Mouse (Mus musculus) urinary bladder, postnatal 10 days (tissue): Measurements from ENCODE around the gene Chchd2.

Source experiments
- DNase-seq: peaks from one replicate; pipeline ENCODE4 v3.0.0; 2022; ENCODE audit warnings: low spot score

Gene Chchd2

DNA sequence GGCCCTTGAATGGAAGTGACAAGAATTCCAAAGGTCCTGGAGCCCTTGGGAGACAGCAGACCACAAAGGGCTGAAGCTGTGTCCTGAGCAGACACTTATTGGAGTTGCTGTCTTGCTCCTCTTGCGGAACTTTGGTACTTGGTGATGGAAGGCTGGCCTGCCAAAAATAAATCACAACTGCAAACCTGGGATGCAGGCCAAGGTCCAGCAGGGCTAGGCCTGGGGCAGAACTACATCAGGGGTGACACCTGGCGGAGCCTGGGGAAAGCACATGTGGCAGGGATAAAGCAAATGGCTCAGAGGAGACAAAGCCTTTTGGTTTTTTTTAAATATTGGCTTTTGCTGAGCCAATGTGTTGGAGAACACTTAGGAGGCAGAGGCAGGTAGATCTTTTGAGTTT is 8.3 kb downstream of the Chchd2 start:
- DNase-seq = no peak

DNA sequence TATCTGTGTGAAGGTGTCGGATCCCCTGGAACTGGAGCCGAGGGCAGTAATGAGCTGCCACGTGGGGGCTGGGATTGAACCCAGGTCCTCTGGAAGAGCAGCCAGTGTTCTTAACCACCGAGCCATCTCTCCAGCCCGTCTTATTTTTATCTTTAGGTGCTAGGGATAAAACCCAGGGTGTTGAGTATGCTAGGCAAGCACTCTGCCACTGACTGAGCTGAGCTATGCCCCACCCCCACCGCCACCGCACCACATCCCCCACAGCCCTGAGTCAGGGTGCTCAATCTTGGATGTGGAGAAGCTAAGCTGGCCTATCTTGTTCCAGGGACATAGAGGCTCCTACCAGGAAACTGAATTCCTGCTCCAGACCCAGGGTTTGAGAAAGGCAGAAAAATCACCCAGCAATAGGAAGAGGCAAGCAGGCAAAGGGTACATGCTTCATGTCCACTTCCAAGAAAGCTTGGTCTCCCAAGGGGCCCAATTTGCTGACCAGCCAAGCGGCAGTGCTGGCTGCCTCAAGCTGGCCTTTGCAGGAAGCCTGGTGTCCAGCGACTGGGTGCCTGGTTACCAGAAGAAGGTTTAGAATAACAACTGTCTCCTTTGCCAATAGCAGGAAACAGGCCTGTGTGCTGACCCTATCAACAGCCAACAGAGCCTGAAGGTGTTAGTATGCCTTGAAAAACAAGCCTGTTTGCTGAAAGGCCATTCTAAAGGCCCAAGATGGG is 9.4 kb downstream of the Chchd2 start:
- no peak for DNase-seq

- DNase-seq = no peak
Measured at GRCm38 (mm10) chr5:129875098-129875497, 12.2 kb downstream of the Chchd2 start.

GRCm38 (mm10) chr5:129873942-129874341 is 13.3 kb downstream of the Chchd2 start:
- DNase-seq = no peak

GRCm38 (mm10) chr5:129871238-129871637 is 16.0 kb downstream of the Chchd2 start:
- no peak for DNase-seq

DNA sequence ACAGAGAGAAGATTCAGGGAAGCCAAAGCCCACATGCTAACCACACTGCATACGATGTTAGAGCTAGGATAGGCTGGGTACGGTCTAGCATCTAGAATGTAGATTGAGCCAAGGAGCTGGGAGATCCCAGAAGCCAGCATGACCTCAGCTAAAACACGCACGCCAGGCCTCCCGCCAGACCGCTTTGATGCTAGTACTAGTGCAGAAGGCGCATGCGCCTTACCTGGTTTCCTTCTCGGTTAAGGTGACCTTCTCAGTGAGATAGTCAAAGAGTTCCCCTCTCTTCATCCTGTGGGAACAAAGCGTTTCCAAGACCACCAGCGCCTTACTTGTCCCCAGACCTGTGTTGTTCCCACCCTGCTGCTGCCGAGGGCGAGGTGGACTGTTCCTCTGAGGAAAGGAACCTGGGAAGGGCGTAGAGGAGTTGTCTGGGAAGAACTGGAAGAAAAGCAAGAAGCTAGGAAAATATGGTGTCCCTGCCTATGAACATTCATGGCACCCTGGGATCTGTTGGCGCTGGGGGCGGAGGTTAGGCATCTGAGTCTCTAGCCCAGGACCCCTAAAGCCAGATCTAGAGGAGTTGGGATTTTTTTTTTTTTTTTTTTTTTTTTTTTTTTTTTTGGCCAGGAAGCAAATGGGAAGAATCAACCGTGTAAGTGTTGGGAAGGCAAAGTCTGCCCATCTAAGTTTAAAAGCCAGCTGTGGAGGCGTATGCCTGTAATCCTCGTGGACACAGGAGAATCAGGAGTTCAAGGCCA is 17.9 kb downstream of the Chchd2 start:
- no peak for DNase-seq

GRCm38 (mm10) chr5:129865841-129866240 is 21.4 kb downstream of the Chchd2 start:
- no peak for DNase-seq

DNA sequence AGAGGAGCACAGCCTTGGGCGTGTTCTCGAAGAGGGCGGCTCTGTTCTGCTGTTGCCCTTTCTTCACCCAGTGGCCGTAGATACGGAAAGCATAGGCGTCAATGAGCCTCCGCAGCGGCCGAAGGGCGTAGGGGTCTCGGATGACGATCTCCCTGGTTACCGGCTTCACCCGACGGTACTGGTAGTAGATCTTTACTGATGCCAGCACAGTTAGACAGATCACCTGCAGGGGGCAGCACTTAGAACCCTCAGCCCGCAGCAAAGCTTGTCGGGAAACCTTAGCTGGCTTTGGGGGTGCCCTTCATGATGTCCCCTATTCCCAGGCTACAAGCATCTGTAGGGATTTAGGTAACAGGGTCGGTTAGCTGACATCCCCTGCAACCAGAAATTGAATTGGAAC is 22.8 kb downstream of the Chchd2 start:
- DNase-seq = no peak

DNA sequence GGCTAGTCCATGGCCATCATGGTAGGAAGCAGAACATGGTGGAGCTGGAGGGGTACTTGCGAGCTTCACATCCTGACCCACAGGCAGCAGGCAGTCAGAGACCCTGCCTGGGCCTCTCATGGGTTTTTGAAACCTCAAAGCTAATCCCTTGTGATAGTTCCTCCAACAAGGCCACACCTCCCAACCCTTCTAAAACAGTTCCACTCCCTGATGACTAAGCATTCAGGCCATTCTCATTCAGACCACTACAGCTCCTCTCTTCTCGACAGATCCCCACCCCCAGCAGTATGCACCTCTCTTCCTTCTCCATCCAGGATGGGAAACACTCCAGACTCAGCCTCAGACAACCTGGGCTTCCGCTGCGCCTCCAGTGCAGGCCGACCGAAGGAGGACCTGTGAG is 24.9 kb downstream of the Chchd2 start:
- DNase-seq = no peak

DNA sequence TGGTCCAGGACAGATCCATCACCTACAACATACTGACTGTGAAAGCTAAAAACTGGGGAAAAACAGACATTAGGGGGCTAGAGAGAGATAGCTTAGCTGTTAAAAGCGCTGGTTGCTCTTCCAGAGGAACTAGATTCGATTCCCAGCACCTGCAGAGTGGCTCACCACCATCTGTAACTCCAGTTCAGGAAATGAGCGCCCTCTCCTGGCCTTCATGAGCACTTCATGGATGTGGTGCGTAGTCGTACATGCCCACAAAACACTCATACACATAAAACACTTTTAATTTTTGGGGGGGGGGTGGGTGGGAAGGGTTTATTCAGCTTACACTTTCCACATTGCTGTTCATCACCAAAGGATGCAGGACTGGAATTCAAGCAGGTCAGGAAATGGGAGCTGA is 30.9 kb downstream of the Chchd2 start:
- no peak for DNase-seq

DNA sequence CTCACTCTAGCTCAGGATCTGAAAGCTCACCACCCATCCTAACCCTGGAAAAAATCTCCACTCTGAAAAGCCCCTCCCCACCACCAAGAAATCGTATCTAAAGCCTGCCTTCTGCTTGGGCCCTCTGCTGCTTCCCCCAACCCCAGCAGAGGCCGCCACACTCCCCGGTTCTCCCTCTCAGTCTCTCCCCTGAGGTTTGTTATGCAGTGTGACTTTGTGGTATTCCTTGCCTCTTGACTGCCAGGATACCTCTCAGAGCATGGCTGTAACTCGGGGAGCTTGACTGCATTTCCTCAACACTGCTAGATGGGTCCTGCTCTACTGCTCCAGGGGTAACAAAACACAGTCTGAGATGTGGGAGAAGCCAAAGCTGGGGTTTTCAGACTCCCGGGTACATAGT is 32.1 kb downstream of the Chchd2 start:
- DNase-seq = no peak

GRCm38 (mm10) chr5:129847558-129847820 is 39.8 kb downstream of the Chchd2 start:
- DNase-seq = no peak

DNA sequence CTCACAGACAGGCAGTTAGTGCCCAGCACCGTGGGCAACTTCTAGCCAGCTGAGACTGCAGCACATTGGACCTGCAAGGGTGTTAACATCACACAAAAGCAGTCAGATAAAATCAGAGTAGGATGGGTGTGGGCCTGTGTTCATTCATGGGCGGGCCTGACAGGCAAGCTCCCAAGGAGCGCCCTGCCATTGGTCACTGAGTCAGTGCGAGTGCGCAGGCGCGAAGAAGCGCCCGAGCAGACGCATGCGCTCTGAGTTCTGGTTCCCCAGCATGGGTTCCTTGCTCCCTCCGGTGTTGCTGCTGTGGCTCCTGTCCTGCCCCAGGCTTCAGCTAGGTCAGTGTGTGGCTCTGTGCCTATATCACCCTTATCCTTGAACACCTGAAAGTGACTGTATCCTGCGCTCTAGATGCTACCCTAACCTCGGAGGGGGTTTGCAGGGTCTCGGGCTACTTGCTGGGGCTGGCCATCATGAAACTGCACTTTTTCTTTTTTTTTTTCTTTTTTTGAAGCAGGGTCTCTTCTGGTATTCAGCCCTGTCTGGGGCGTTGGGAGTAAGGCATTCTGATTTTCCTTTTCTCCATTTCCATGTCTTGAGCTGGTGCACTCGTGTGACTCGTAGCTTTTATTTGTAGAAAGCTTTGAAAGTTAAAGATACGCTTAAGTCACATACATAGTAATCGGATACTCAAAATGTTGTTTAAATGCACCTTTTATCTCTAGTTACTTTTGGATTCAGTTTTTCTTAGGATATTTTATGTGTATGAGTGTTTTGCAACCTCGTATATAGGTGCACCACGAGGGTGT is 40.3 kb downstream of the Chchd2 start, which contains the start of gene Sumf2:
Gene Sumf2 (plus strand): TSS at position 235 of the 806 bp plus-strand sequence.
- DNase-seq = peak; percentile 82

- DNase-seq = no peak
Measured at GRCm38 (mm10) chr5:129844848-129845247, 42.4 kb downstream of the Chchd2 start.
